ENCODE assay signal across 8 mouse cellular contexts in genomic region chr15:103502435-103503250, GRCm38 (mm10). TPM values are rescaled to one million over a fixed set of nuclear protein-coding genes. Genes with fewer than 3 reads are reported as not detected.
DNase-seq lines count a peak whose midpoint lies in the region; ATAC-seq and TF ChIP-seq lines count a peak whose summit lies in the region.

Pde1b (plus strand) TSS chr15:103503034.

- H3K27me3 ChIP-seq in embryonic facial prominence, embryonic 10.5 days (replicated peaks; ENCODE audit: low read depth, poor library complexity, severe bottlenecking), result peaks cover 79% of the 10 kb centered on the region
- peaks cover 27% of the 10 kb centered on the region for H3K27me3 ChIP-seq in heart, embryonic 15.5 days
- peaks cover 41% of the 10 kb centered on the region for H3K27me3 ChIP-seq in liver, embryonic 13.5 days
- peaks cover 23% of the 10 kb centered on the region for H3K27me3 ChIP-seq in myocyte (ENCODE audit: control insufficient read depth, insufficient read depth, insufficient read length)
- peaks cover 3% of the 10 kb centered on the region; the same call in 1 of the 2 replicates for H3K27me3 ChIP-seq in stomach, embryonic 16.5 days (ENCODE audit: control insufficient read depth, insufficient read depth, low read length)

- ATAC-seq in heart, embryonic 15.5 days (replicated peaks; ENCODE audit: insufficient number of reproducible peaks, insufficient read depth, low FRiP score, low read depth), result peak; percentile 90
- ATAC-seq in liver, embryonic 13.5 days (ENCODE audit: low read depth), result peak; percentile 79
- peak; percentile 93 for ATAC-seq in stomach, embryonic 16.5 days (ENCODE audit: insufficient read depth, low FRiP score)

- H3K36me3 ChIP-seq in embryonic facial prominence, embryonic 10.5 days (replicated peaks), result no peaks in the 10 kb centered on the region
- H3K36me3 ChIP-seq in heart, embryonic 15.5 days, result no peaks in the 10 kb centered on the region
- H3K36me3 ChIP-seq in liver, embryonic 13.5 days, result no peaks in the 10 kb centered on the region
- H3K36me3 ChIP-seq in myocyte (ENCODE audit: control insufficient read depth, insufficient read depth), result no peaks in the 10 kb centered on the region
- H3K36me3 ChIP-seq in stomach, embryonic 16.5 days (ENCODE audit: control insufficient read depth, insufficient read depth, low read length), result no peaks in the 10 kb centered on the region

- H3K4me2 ChIP-seq in heart, embryonic 15.5 days, result peak within 1 kb of the TSS; percentile 96
- H3K4me2 ChIP-seq in liver, embryonic 13.5 days, result peak within 1 kb of the TSS; percentile 69
- H3K4me2 ChIP-seq in myocyte (ENCODE audit: low read depth), result peak within 1 kb of the TSS; percentile 91
- peak within 1 kb of the TSS; percentile 97 for H3K4me2 ChIP-seq in stomach, embryonic 16.5 days (ENCODE audit: low read depth, low read length)

- H3K9me3 ChIP-seq in embryonic facial prominence, embryonic 10.5 days, result no peaks in the 10 kb centered on the region
- no peaks in the 10 kb centered on the region for H3K9me3 ChIP-seq in heart, embryonic 15.5 days (replicated peaks)
- H3K9me3 ChIP-seq in liver, embryonic 13.5 days (replicated peaks), result no peaks in the 10 kb centered on the region
- no peaks in the 10 kb centered on the region for H3K9me3 ChIP-seq in stomach, embryonic 16.5 days (replicated peaks; ENCODE audit: control insufficient read depth, low read length)

- H3K27ac ChIP-seq in embryonic facial prominence, embryonic 10.5 days (replicated peaks), result peak within 1 kb of the TSS; percentile 77
- H3K27ac ChIP-seq in heart, embryonic 15.5 days, result no peak within 1 kb of the TSS; the same call in 1 of the 2 replicates
- H3K27ac ChIP-seq in liver, embryonic 13.5 days, result no peak within 1 kb of the TSS
- no peak within 1 kb of the TSS; the same call in 1 of the 2 replicates for H3K27ac ChIP-seq in stomach, embryonic 16.5 days (ENCODE audit: low read length)

- no peak for TF ChIP-seq POLR2A in myocyte (IDR thresholded peaks at IDR 0.05; ENCODE audit: insufficient read length, low read depth)

- H3K4me1 ChIP-seq in embryonic facial prominence, embryonic 10.5 days, result peaks cover 39% of the 10 kb centered on the region
- H3K4me1 ChIP-seq in heart, embryonic 15.5 days (replicated peaks), result peaks cover 5% of the 10 kb centered on the region
- H3K4me1 ChIP-seq in liver, embryonic 13.5 days (replicated peaks), result peaks cover 3% of the 10 kb centered on the region; the same call in 1 of the 2 replicates
- 0 out of 2 replicates have a peak, but pooled peaks cover 6% of the 10 kb centered on the region for H3K4me1 ChIP-seq in stomach, embryonic 16.5 days (ENCODE audit: control insufficient read depth, insufficient read depth, low read length)

- peak; percentile 96 for DNase-seq in heart, adult 11 months
- DNase-seq in heart, adult 8-10 months (ENCODE audit: low spot score), result no peak
- peak; percentile 82 for DNase-seq in embryonic facial prominence, embryonic 10.5 days (ENCODE audit: low spot score)
- DNase-seq in kidney, postnatal 10 days, result peak; percentile 80
- no peak for DNase-seq in liver, embryonic 13.5 days

- no peak within 1 kb of the TSS for H3ac ChIP-seq in myocyte (ENCODE audit: control insufficient read depth, insufficient read length)

- peak within 1 kb of the TSS; percentile 57 for H3K9ac ChIP-seq in heart, embryonic 15.5 days
- peak within 1 kb of the TSS; percentile 33 for H3K9ac ChIP-seq in liver, embryonic 13.5 days
- peak within 1 kb of the TSS; percentile 74 for H3K9ac ChIP-seq in stomach, embryonic 16.5 days (ENCODE audit: low read length)

- WGBS in embryonic facial prominence, embryonic 10.5 days, result 1% methylated on average over 61 of the region's 63 CpGs
- 1% methylated on average over 61 of the region's 63 CpGs for WGBS in heart, embryonic 15.5 days
- WGBS in liver, embryonic 13.5 days (ENCODE audit: insufficient replicate concordance), result under 1% methylated on average over 52 of the region's 63 CpGs
- WGBS in stomach, embryonic 16.5 days, result 1% methylated on average over 56 of the region's 63 CpGs

- H3K79me2 ChIP-seq in myocyte (ENCODE audit: control insufficient read depth, insufficient read depth), result no peaks in the 10 kb centered on the region

- peak within 1 kb of the TSS; percentile 69 for H3K4me3 ChIP-seq in embryonic facial prominence, embryonic 10.5 days
- peak within 1 kb of the TSS; percentile 59 for H3K4me3 ChIP-seq in heart, embryonic 15.5 days
- peak within 1 kb of the TSS; percentile 50 for H3K4me3 ChIP-seq in liver, embryonic 13.5 days (replicated peaks)
- peak within 1 kb of the TSS; percentile 10 for H3K4me3 ChIP-seq in myocyte
- peak within 1 kb of the TSS; percentile 61 for H3K4me3 ChIP-seq in stomach, embryonic 16.5 days (replicated peaks; ENCODE audit: low read length)

TF ChIP-seq in myocyte, 11 proteins besides CTCF, POLR2A, EP300 and RAD21:
- peak in 1 of 3 experiments; percentile 4 for TF ChIP-seq MYOD1 (IDR thresholded peaks at IDR 0.05; ENCODE audit: control insufficient read depth in 1 of 3, insufficient read length in 2 of 3, low read depth in 2 of 3)
- no peak for TF ChIP-seq REST (IDR thresholded peaks at IDR 0.05; ENCODE audit: insufficient read depth, insufficient read length)
- TF ChIP-seq CEBPB (IDR thresholded peaks at IDR 0.05; ENCODE audit: insufficient read depth, poor library complexity, severe bottlenecking), result no peak
- no peak for TF ChIP-seq TCF12 (IDR thresholded peaks at IDR 0.05; ENCODE audit: insufficient read depth, poor library complexity, severe bottlenecking)
- TF ChIP-seq USF1 (IDR thresholded peaks at IDR 0.05; ENCODE audit: low read depth), result no peak
- no peak for TF ChIP-seq TCF3 (IDR thresholded peaks at IDR 0.05; ENCODE audit: insufficient read length, low read depth)
- TF ChIP-seq SRF (IDR thresholded peaks at IDR 0.05; ENCODE audit: control insufficient read depth, insufficient read length, low read depth), result no peak
- TF ChIP-seq POLR2AphosphoS2 (IDR thresholded peaks at IDR 0.05; ENCODE audit: insufficient read length, low read depth), result no peak
- no peak for TF ChIP-seq E2F4 (IDR thresholded peaks at IDR 0.05; ENCODE audit: insufficient read depth)
- no peak for TF ChIP-seq MAX (IDR thresholded peaks at IDR 0.05; ENCODE audit: low read depth)
- peak in 1 of 3 experiments; percentile 2 for TF ChIP-seq MYOG (IDR thresholded peaks at IDR 0.05; ENCODE audit: control insufficient read depth in 1 of 3, insufficient read depth in 1 of 3, insufficient read length in 2 of 3, low read depth in 2 of 3)

RNA-seq across cellular contexts. Expression of gene Pde1b, which starts in this region (rescaled TPM):
- 1 to 10 TPM in 3 of 4 experiments, under 1 TPM in 1; 0.79 to 2.5 (median 1.2) TPM for total RNA-seq in heart, adult 8-10 months (2022)
- 6.0 and 10.4 TPM in 2 replicates for polyA plus RNA-seq in embryonic facial prominence, embryonic 10.5 days (2016; fragmentation: Nextera tagmentation; extraction: Ambion mirVana)
- polyA plus RNA-seq in heart, embryonic 15.5 days (2015; fragmentation: Nextera tagmentation; extraction: Ambion mirVana), result 2.1 and 3.5 TPM in 2 replicates
- 0.16 and 0.41 TPM in 2 replicates for polyA plus RNA-seq in liver, embryonic 13.5 days (2015; fragmentation: Nextera tagmentation; extraction: Ambion mirVana)
- 0.83 TPM for polyA plus RNA-seq in myocyte (2012; fragmentation: generic; extraction: Trizol)
- polyA plus RNA-seq in stomach, embryonic 16.5 days (2015; fragmentation: Nextera tagmentation; extraction: Ambion mirVana), result 10.7 and 10.8 TPM in 2 replicates

Comparison
In these comparisons a context has a peak if more than half of its experiments do, and no peak if none do; other contexts are left out.
1. DNase-seq: peak in heart, adult 11 months (single experiment), embryonic facial prominence, embryonic 10.5 days (single experiment) and kidney, postnatal 10 days (single experiment); none in heart, adult 8-10 months (single experiment) and liver, embryonic 13.5 days (single experiment).
2. Peak in ATAC-seq, H3K4me3 ChIP-seq, H3K9ac ChIP-seq and H3K4me2 ChIP-seq in liver, embryonic 13.5 days; RNA of the gene not detected or under 1 TPM.
3. H3K4me3 ChIP-seq: peak in every context shown above with its lines; median percentile 69 in embryonic facial prominence, embryonic 10.5 days; 61 in stomach, embryonic 16.5 days; 59 in heart, embryonic 15.5 days; 50 in liver, embryonic 13.5 days; 10 in myocyte.
4. Peak in every context shown above with its lines, with median percentiles within 50 percentile points of each other: ATAC-seq, H3K4me2 ChIP-seq and H3K9ac ChIP-seq.